Mouse (Mus musculus) hindbrain, postnatal 0 days (tissue): Measurements from ENCODE around the gene Ecm1. TPM values are rescaled to one million over a fixed set of nuclear protein-coding genes. Genes with fewer than 3 reads are reported as not detected.

Source experiments
- ATAC-seq: fragments of 200-750 bp; cut with Nextera tagmentation; 2 replicates; pipeline ENCODE4 v1.8.0; 2017; ENCODE audit warnings: mild to moderate bottlenecking, moderate TSS enrichment, moderate library complexity
- DNase-seq: peaks from one replicate; pipeline ENCODE4 v3.0.0-alpha.2; 2015; ENCODE audit warnings: low spot score
- H3K27ac ChIP-seq: fragments of 300-500 bp; sonication (generic); 2 replicates; pipeline ENCODE4 v1.5.1; 2014; ENCODE audit warnings: mild to moderate bottlenecking
- H3K27me3 ChIP-seq: fragments of 300-500 bp; sonication (generic); 2 replicates; pipeline ENCODE4 v1.6.1; 2014; ENCODE audit warnings: low read length, mixed read lengths; ENCODE audit not compliant: insufficient read depth
- H3K36me3 ChIP-seq: fragments of 300-500 bp; sonication (generic); 2 replicates; pipeline ENCODE4 v1.6.1; 2014; ENCODE audit warnings: low read length, mixed read lengths; ENCODE audit not compliant: insufficient read depth
- H3K4me1 ChIP-seq: fragments of 300-500 bp; sonication (generic); 2 replicates; pipeline ENCODE4 v1.6.1; 2014; ENCODE audit warnings: antibody characterized with exemption, low read length, mixed read lengths; ENCODE audit not compliant: insufficient read depth
- H3K4me2 ChIP-seq: fragments of 300-500 bp; sonication (generic); 2 replicates; pipeline ENCODE4 v1.6.1; 2014; ENCODE audit warnings: low read depth, mild to moderate bottlenecking, low read length, moderate library complexity, mixed read lengths
- H3K4me3 ChIP-seq: fragments of 300-500 bp; sonication (generic); 2 replicates; pipeline ENCODE4 v1.5.1; 2014; ENCODE audit warnings: low read length
- H3K9ac ChIP-seq: fragments of 300-500 bp; sonication (generic); replicated peaks from 2 replicates; pipeline ENCODE4 v1.6.1; 2014; ENCODE audit warnings: mild to moderate bottlenecking, low read length, moderate library complexity, mixed read lengths
- H3K9me3 ChIP-seq: fragments of 300-500 bp; sonication (generic); 2 replicates; pipeline ENCODE4 v1.6.1; 2016; ENCODE audit warnings: low read length, mixed read lengths
- CTCF ChIP-seq: IDR thresholded peaks from 2 replicates; pipeline ENCODE4 v1.5.1; 2016; ENCODE audit warnings: antibody characterized with exemption, control low read depth, low read depth
- WGBS: fragments of 180-500 bp; shearing (Covaris S2); extraction: QIAGEN DNeasy Blood & Tissue Kit; methylation state at CpG from one replicate; pipeline ENCODE4 v1.1.7; 2014; 5-methylcytosine and 5-hydroxymethylcytosine counted together
- polyA plus RNA-seq: library from polyadenylated mRNA; unstranded; fragments of >200 nt; fragmentation: Nextera tagmentation; extraction: Ambion mirVana; gene quantifications from 2 replicates; pipeline ENCODE4 v1.2.1, GENCODE M21; 2015
- total RNA-seq: library from RNA; depleted of rRNA; stranded (reverse); fragments of >200 nt; gene quantifications from 2 replicates; pipeline ENCODE4 v1.2.3, GENCODE M21; 2014; rRNA removed

Ecm1 gene
- total RNA-seq (11.4 and 14.3 TPM in 2 replicates), polyA plus RNA-seq (8.9 and 11.4 TPM in 2 replicates)

DNA sequence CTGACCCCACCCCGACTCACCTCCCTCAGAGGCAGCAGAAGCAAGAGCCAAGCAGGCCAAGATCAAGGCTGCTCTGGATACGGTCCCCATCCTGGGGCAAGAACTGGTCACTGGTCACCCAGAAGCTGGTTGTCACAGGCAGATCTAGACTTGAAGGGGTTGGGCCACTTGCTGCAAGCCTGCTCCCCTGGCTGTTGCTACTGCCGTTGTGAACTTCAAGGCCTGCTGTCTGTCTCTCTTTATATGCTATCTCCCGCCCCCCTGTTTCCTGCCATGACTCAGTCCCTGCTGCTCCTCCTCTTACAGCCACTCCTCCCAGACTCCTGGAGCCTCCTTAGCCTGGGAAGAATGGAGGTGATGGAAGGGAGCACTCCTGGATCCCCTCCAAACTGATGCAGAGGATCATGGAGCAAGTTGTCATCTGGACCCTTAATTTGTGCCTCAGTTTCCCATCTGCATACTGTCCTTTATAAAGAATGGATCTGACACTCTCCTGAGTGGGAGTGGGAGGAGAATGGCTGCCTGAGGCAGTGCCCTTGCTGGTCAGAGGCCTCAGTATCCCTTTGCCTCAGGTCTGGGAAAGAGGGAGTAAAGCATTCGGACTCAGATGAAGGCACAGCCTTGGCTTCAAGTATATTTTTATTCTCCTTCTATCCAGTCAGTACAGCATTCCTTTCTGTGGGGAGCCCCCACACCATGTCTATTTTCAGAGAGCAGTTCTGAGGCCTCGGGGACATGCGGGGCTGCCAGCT lies at the start of gene Ecm1:
Ecm1 (minus strand) TSS at position 217 of the 752 bp plus-strand sequence.
- Histone ChIP-seq H3K9ac (no peak within 1 kb of the TSS), H3K4me2 (no peak within 1 kb of the TSS), H3K4me3 (no peak within 1 kb of the TSS), H3K27me3 (no peaks in the 10 kb centered on the region), H3K9me3 (no peaks in the 10 kb centered on the region), H3K36me3 (peaks cover 36% of the 10 kb centered on the region), H3K27ac (no peak within 1 kb of the TSS; the same call in 1 of the 2 replicates), H3K4me1 (no peaks in the 10 kb centered on the region)
- ATAC-seq = no peak
- DNase-seq = no peak
- 78% methylated on average over 7 of the region's 7 CpGs for whole genome bisulfite sequencing
- no peak for TF ChIP-seq CTCF

DNA sequence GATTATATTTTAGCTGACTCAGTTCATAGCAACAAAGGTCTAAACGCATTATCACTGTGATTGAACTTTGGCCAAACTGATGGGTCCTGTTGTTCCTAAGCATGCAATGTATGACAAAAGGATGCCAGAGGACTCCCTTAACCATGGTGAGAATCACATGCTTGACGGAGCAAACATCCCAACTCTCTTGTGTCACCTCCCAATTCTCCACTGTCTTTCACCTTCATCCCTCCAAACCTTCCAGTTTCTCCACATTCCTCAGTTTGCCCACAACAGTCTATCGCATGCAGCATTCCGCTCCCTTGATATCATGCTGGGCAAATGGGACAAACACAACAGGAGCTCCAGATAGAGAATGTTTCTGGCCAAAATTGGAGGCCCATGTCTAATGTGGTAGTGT lies 46.1 kb upstream of the Ecm1 start:
- no peaks in the 10 kb centered on the region for H3K27me3 ChIP-seq
- peaks cover 45% of the 10 kb centered on the region for H3K36me3 ChIP-seq
- no peak for TF ChIP-seq CTCF
- DNase-seq = no peak
- H3K9ac ChIP-seq = no peak overlapping the region
- H3K9me3 ChIP-seq = no peaks in the 10 kb centered on the region
- no peak for ATAC-seq
- 81% methylated on average over 4 of the region's 4 CpGs for WGBS
- H3K4me1 ChIP-seq = no peaks in the 10 kb centered on the region
- no peak overlapping the region for H3K4me2 ChIP-seq
- no peak overlapping the region for H3K27ac ChIP-seq
- H3K4me3 ChIP-seq = no peak overlapping the region

DNA sequence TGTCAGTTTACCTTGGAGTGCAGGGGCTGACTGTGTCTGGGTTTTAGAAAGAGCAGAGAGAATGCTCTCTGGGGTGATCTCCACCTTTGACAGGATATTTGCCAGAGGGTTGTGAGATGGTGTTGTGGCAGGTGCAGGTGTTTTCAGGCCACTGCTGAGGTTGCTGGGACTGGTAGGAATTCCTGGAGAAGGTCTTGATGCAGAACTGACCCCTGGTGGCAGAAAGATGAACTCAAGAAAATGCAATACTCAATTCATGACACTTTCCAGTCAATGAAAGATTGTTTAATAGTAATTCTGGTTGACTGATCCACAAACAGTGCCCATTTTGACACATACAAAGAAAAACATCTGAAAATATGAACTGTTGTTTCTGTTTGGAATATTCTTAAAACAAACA lies 32.6 kb upstream of the Ecm1 start:
- Histone ChIP-seq H3K9ac (no peak overlapping the region), H3K4me1 (no peaks in the 10 kb centered on the region), H3K36me3 (peaks cover 42% of the 10 kb centered on the region), H3K27me3 (no peaks in the 10 kb centered on the region), H3K4me2 (no peak overlapping the region), H3K4me3 (no peak overlapping the region), H3K9me3 (no peaks in the 10 kb centered on the region), H3K27ac (no peak overlapping the region)
- ATAC-seq (no peak), DNase-seq (peak; percentile 53)
- TF ChIP-seq CTCF = peak; percentile 70

DNA sequence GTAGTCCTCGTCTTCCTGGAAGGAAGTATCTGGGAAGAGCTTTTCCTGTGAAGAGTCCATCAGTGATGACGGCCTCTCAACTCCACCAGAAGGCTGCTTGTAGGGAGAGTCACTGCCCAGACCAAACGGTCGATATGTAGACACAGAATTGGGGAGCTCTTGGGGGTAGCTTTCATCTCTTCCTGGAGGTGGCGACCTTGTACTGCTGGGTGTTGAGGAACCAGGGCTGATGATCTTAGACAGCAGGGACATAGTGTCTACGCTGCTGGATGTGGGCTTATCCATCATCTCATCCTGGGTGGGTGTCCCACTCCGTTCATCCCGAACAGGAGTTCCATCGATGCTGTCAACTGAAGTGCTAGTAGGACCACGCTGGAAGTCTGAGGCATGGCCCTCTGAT lies 26.2 kb upstream of the Ecm1 start:
- Histone ChIP-seq H3K9ac (no peak overlapping the region), H3K27me3 (no peaks in the 10 kb centered on the region), H3K36me3 (peaks cover 40% of the 10 kb centered on the region), H3K9me3 (no peaks in the 10 kb centered on the region), H3K4me1 (no peaks in the 10 kb centered on the region), H3K27ac (no peak overlapping the region), H3K4me2 (no peak overlapping the region), H3K4me3 (no peak overlapping the region)
- DNase-seq (no peak), ATAC-seq (no peak)
- TF ChIP-seq CTCF = no peak
- WGBS = 93% methylated on average over 10 of the region's 10 CpGs

DNA sequence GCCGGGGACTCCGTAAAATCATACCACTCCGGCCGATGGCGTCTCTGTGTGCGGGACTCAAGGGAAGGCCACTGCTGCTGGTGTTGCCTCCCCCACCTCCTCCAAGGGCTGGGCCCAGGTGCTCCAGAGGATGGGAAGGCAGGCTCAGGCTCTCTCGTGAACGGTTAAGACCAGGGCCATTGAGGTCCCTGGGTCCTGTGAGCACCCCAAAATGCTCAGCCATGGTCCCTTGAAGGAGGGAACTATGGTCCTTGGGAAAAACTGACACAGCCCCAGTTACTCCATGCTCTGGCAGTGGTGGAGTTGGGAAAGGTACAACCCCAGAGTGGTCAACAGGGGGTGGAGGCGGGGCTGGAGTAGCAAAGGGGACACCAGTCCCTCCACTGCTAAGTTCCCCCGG lies 24.4 kb upstream of the Ecm1 start:
- Histone ChIP-seq H3K36me3 (peaks cover 35% of the 10 kb centered on the region), H3K27me3 (no peaks in the 10 kb centered on the region), H3K9ac (no peak overlapping the region), H3K4me1 (no peaks in the 10 kb centered on the region), H3K9me3 (no peaks in the 10 kb centered on the region), H3K4me2 (no peak overlapping the region), H3K27ac (no peak overlapping the region), H3K4me3 (no peak overlapping the region)
- no peak for DNase-seq
- no peak for ATAC-seq
- 71% methylated on average over 10 of the region's 10 CpGs for WGBS
- TF ChIP-seq CTCF = no peak

DNA sequence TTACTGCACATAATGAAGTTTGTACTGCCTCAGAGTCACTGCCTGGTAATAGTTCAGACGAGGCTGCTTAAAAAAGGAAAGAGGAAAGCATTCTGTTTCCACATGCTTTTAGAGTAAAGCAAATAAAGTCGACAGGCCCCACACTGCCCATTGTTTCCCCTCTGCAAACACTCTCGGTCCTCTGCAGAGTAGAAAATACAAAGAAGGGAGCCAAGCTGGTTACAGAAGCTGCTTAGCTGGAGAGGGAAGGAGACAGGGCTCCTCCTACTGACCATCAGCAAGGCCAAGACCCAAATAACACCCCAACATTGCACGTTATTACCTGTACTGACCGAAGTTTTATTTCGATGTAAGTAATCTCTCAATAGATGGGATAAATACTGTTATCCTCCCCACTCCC lies 23.6 kb upstream of the Ecm1 start:
- no peak overlapping the region for H3K9ac ChIP-seq
- ATAC-seq = no peak
- no peak overlapping the region for H3K27ac ChIP-seq
- no peak for TF ChIP-seq CTCF
- WGBS = 43% methylated on average over 6 of the region's 6 CpGs
- no peaks in the 10 kb centered on the region for H3K4me1 ChIP-seq
- no peak overlapping the region for H3K4me3 ChIP-seq
- no peak overlapping the region for H3K4me2 ChIP-seq
- H3K9me3 ChIP-seq = no peaks in the 10 kb centered on the region
- peaks cover 28% of the 10 kb centered on the region for H3K36me3 ChIP-seq
- DNase-seq = no peak
- H3K27me3 ChIP-seq = no peaks in the 10 kb centered on the region

DNA sequence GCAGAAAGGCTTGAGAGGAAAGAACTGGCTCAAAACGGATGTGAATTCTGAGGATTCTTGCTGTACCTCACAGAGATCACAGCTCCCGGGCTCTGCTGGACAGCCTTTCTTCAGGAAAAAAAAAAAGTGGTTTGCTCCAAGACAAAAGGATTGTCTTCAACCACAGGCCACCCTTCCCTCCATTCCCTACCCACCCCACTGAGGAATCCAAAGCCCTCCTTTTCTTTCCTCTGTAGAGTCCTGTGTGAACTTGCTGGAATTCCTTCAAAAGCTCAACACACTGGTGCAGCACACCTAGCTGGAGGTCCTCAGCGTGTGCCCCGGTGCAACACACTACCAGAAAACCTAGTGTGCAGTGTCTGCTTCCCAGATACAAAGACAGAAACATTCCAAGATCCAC lies 22.4 kb upstream of the Ecm1 start:
- H3K4me2 ChIP-seq = no peak overlapping the region
- H3K27ac ChIP-seq = no peak overlapping the region
- no peak for TF ChIP-seq CTCF
- H3K4me1 ChIP-seq = no peaks in the 10 kb centered on the region
- ATAC-seq (no peak), DNase-seq (no peak)
- H3K9me3 ChIP-seq = no peaks in the 10 kb centered on the region
- no peaks in the 10 kb centered on the region for H3K27me3 ChIP-seq
- H3K36me3 ChIP-seq = peaks cover 28% of the 10 kb centered on the region
- no peak overlapping the region for H3K9ac ChIP-seq
- 66% methylated on average over 4 of the region's 4 CpGs for WGBS
- H3K4me3 ChIP-seq = no peak overlapping the region
